Mouse (Mus musculus) left cerebral cortex, adult 11 months (tissue): ENCODE measurements around the gene Snx18.

Source experiments
- DNase-seq: peaks from one replicate; pipeline ENCODE4 v3.0.0; 2022; ENCODE audit warnings: low spot score

Gene Snx18

GRCm38 (mm10) chr13:113597616-113598015 is 20.7 kb downstream of the Snx18 start:
- DNase-seq, result no peak

- no peak for DNase-seq
Observed at GRCm38 (mm10) chr13:113596821-113597541, 21.4 kb downstream of the Snx18 start.

- DNase-seq, result no peak
Observed at GRCm38 (mm10) chr13:113595987-113596386, 22.4 kb downstream of the Snx18 start.

GRCm38 (mm10) chr13:113595219-113595618 is 23.1 kb downstream of the Snx18 start:
- no peak for DNase-seq

GRCm38 (mm10) chr13:113594361-113594760 is 24.0 kb downstream of the Snx18 start:
- no peak for DNase-seq

GRCm38 (mm10) chr13:113593711-113594110 is 24.7 kb downstream of the Snx18 start:
- no peak for DNase-seq

- DNase-seq, result no peak
Observed at GRCm38 (mm10) chr13:113592703-113593200, 25.6 kb downstream of the Snx18 start.

GRCm38 (mm10) chr13:113591336-113591735 is 27.0 kb downstream of the Snx18 start:
- DNase-seq, result no peak

GRCm38 (mm10) chr13:113590216-113590615 is 28.1 kb downstream of the Snx18 start:
- no peak for DNase-seq

GRCm38 (mm10) chr13:113589499-113589898 is 28.9 kb downstream of the Snx18 start:
- no peak for DNase-seq

GRCm38 (mm10) chr13:113587200-113587936 is 31.0 kb downstream of the Snx18 start:
- DNase-seq, result peak; percentile 38

GRCm38 (mm10) chr13:113585606-113586005 is 32.8 kb downstream of the Snx18 start:
- no peak for DNase-seq

GRCm38 (mm10) chr13:113584431-113584830 is 33.9 kb downstream of the Snx18 start:
- DNase-seq, result no peak

GRCm38 (mm10) chr13:113583563-113583962 is 34.8 kb downstream of the Snx18 start:
- DNase-seq, result no peak

GRCm38 (mm10) chr13:113582024-113582423 is 36.3 kb downstream of the Snx18 start:
- no peak for DNase-seq

GRCm38 (mm10) chr13:113581436-113581835 is 36.9 kb downstream of the Snx18 start:
- DNase-seq, result no peak

- no peak for DNase-seq
Observed at GRCm38 (mm10) chr13:113580400-113580790, 38.0 kb downstream of the Snx18 start.

GRCm38 (mm10) chr13:113579788-113580399 is 38.5 kb downstream of the Snx18 start:
- DNase-seq, result no peak

GRCm38 (mm10) chr13:113574232-113574631 is 44.1 kb downstream of the Snx18 start:
- DNase-seq, result no peak

GRCm38 (mm10) chr13:113573377-113573776 is 45.0 kb downstream of the Snx18 start:
- DNase-seq, result no peak

- DNase-seq, result no peak
Observed at GRCm38 (mm10) chr13:113572046-113572686, 46.2 kb downstream of the Snx18 start.

GRCm38 (mm10) chr13:113569526-113569925 is 48.8 kb downstream of the Snx18 start:
- no peak for DNase-seq
